Mouse (Mus musculus) c-Kit-positive CD71-positive TER-119-negative erythroid progenitor cells, embryonic 14.5 days (primary cell): Measurements from ENCODE around the gene Gpa33.

Experiments used
- DNase-seq: peaks from one replicate; pipeline ENCODE4 v3.0.0-alpha.2; 2013; ENCODE audit warnings: low read depth

Gene Gpa33

DNA sequence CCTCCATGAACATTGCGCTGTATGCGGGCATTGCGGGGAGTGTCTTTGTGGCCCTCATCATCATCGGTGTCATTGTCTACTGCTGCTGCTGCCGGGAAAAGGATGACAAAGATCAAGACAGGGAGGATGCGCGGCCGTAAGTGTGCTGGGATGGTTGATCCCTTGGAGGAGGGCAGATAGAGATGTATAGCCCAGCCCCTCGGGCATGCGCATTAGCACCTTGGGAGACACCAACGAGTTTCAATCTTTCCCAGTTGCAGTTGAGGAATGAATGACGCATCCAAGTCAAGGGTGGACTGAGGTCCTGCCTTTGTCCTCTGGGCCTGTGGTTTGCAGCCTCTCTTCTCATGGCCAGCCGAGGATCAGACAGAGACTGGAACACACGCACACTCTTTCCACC, 34.5 kb downstream of the Gpa33 start:
- DNase-seq = no peak

- DNase-seq = no peak
These were observed 35.1 kb downstream of the Gpa33 start for GRCm38 (mm10) chr1:166165159-166165558.

DNA sequence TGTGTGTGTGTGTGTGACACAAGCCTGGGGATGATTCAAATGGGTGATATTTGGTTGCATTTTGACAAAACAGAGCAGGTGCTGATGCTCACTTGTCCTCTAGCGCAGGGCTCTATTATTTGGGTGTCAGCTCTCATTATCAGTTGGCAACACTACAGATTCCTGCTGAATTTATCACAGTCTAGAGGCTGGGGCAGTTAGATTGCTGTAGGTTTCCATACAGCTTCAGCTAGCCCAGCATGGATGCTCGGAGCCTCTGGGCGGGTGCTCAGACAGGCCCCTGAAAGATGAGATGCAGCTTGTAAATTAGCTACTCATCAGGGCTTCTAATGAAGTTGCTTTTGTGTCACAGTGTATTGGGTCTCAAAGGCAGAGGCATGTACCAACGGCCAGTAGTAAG, 37.4 kb downstream of the Gpa33 start:
- DNase-seq = no peak

GRCm38 (mm10) chr1:166168017-166168416, 38.0 kb downstream of the Gpa33 start:
- DNase-seq = no peak

DNA sequence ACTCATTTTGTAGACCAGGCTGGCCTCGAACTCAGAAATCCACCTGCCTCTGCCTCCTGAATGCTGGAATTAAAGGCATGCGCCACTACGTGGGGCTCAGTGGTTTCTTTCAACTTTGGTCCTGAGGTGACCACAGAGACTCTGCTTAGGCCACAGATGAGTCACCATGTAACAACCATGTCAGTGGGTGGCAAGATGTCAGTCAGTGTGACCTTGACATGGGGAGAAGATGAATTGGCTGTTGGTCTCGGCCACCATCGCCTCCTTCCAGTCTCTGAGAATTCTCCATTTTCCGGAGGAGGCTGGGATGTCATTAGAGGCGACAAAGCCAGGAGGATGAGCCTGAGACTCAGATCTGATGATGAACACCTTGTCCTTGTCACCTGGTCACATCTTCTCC, 39.7 kb downstream of the Gpa33 start:
- no peak for DNase-seq

GRCm38 (mm10) chr1:166170852-166171251, 40.8 kb downstream of the Gpa33 start:
- no peak for DNase-seq

DNA sequence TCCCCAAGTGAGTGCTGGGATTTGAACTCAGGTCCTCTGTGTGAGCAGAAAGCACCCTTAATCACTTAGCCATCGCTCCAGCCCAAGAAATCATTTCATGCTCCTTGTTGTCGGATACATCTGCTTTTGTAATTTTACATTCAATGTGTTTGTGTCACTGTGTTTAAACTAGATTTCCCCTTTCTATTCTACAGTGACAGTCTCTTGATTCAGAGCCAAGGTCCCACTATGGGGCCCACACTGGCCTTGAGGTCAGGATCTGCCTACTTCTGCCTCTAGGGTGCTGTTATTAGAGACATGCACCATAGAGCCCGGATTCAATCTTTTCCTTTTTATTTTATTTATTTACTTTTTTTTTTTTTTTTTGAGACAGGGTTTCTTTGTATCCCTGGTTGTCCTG, 43.0 kb downstream of the Gpa33 start:
- DNase-seq = no peak

GRCm38 (mm10) chr1:166173621-166174020, 43.6 kb downstream of the Gpa33 start:
- no peak for DNase-seq

GRCm38 (mm10) chr1:166181510-166181909, 51.5 kb downstream of the Gpa33 start:
- no peak for DNase-seq

- no peak for DNase-seq
These were observed 53.1 kb downstream of the Gpa33 start for GRCm38 (mm10) chr1:166182952-166183627.

DNA sequence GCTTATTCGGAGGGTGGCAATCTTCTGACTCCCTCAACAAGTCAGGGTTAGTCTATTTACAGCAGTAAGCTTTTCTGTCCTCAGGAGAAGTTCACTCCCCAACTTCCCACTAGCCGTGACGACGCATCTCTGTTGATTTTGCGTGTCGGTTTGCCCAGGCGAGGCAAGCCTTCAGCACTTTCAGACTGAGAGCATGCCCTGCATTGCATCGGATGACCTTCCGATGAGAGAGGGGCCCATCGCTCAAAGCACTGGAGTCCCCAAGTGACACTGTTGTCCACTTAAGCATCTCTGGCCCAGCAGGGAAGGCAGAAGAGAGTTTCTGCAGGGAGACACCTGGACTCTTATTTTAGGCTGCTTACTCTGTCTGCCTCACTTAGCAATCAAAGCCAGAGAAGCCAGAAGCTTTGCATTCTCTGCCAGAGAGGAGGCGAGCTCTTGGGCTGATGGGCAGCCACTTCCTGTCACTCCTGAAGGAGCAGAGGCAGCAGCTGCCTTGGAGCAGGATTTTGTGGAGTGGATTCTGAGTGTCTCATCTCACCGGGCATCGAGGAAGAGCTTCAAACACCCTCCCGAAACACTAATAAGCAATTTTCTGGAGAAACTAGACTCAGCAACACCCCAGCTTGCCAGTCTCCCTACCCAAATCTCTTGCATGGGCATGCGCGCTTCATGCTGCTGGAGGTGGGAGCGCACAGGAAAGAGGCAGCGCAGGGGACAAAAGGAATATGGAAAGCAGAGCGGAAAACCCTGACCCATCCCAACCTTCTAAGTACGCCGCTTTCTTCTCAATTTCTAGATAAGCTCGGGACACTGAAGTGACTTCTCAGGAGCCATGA, 54.6 kb downstream of the Gpa33 start:
- DNase-seq = no peak

GRCm38 (mm10) chr1:166185357-166185756, 55.3 kb downstream of the Gpa33 start:
- no peak for DNase-seq

GRCm38 (mm10) chr1:166189821-166190220, 59.8 kb downstream of the Gpa33 start:
- no peak for DNase-seq

DNA sequence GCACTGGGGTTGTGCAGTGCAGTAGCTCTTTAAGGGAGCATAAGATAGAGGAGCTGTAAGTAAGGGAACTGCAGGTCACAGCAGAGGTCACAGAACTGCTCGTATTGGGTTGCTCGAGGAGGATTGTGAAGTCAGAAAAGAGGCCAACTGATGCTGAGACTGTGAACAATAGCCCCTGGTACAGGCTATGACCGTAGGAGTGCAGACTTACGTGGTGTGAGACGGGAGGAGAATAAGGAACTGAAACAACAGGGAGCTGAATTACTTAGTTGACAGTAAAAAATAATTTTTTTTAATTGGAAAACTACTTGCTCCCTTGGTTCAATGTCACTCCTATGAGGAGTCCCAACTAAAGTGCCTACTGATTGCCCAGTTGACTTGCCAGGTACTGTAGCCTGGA, 74.1 kb downstream of the Gpa33 start:
- DNase-seq = no peak

GRCm38 (mm10) chr1:166205159-166205558, 75.1 kb downstream of the Gpa33 start:
- DNase-seq = no peak

DNA sequence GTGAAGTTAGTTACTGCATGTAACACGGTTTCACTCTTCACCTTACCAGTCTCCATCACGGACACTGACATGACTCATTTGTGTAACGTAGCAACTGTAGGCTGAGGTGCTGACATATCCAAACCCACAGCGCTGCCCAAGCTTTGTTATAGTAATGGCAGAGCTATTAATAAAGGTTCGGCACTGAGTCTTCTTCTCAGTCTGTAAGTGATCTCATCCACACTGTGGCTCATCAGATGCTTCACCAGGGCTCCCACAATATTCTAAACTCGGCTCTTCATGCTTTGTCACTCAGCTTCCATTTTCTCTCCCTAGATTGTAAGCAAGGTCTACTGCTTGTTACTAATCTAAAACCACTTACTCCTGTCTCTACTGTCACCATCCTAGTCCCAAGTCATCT, 79.3 kb downstream of the Gpa33 start:
- DNase-seq = no peak

- DNase-seq = no peak
These were observed 84.1 kb downstream of the Gpa33 start for GRCm38 (mm10) chr1:166214181-166214580.
